ENCODE assay signal across 11 mouse cellular contexts in genomic region chr14:115600259-115601029, GRCm38 (mm10).
A peak's percentile ranks its signal among the peaks of the same experiment; 100 is the strongest.
DNase-seq lines count a peak whose midpoint lies in the region; ATAC-seq and TF ChIP-seq lines count a peak whose summit lies in the region.
"Had no signal": no experiment of that assay in that cellular context is flagged by ENCODE, and none has a peak within 500 bp of the region (broad histone marks: within the 10 kb centered on the region; RNA-seq: fewer than 3 reads in every experiment).

No protein-coding gene starts in this region.

- intact Hi-C loops in heart, postnatal 36 days (cut with DNase I) = no loop called here

- no peak overlapping the region for H3K4me2 ChIP-seq in liver, embryonic 11.5 days
- no peak overlapping the region for H3K4me2 ChIP-seq in forebrain, embryonic 12.5 days
- no peak overlapping the region for H3K4me2 ChIP-seq in neural tube, embryonic 14.5 days (ENCODE audit: low read depth, low read length)
- H3K4me2 ChIP-seq: limb, embryonic 15.5 days had no signal

- no peaks in the 10 kb centered on the region for H3K79me2 ChIP-seq in liver, adult 2 months (ENCODE audit: control insufficient read depth, insufficient read depth, low read length)

- WGBS in liver, adult 2 months = 61% methylated on average over 8 of the region's 8 CpGs
- 72% methylated on average over 8 of the region's 8 CpGs for WGBS in liver, embryonic 11.5 days
- 78% methylated on average over 8 of the region's 8 CpGs for WGBS in forebrain, embryonic 12.5 days
- 69% methylated on average over 8 of the region's 8 CpGs for WGBS in neural tube, embryonic 14.5 days

- H3K36me3 ChIP-seq in liver, adult 2 months (ENCODE audit: control insufficient read depth, insufficient read depth, low read length) = no peaks in the 10 kb centered on the region
- H3K36me3 ChIP-seq in liver, embryonic 11.5 days (ENCODE audit: control insufficient read depth, insufficient read depth, low read length) = no peaks in the 10 kb centered on the region
- H3K36me3 ChIP-seq in forebrain, embryonic 12.5 days (replicated peaks) = no peaks in the 10 kb centered on the region
- H3K36me3 ChIP-seq in neural tube, embryonic 14.5 days (ENCODE audit: control insufficient read depth, insufficient read depth, low read length) = no peaks in the 10 kb centered on the region
- H3K36me3 ChIP-seq: limb, embryonic 15.5 days had no signal

- no peak for TF ChIP-seq CTCF in liver, adult 2 months (IDR thresholded peaks at IDR 0.05; ENCODE audit: low read depth, low read length)

- ATAC-seq in cerebellum, adult (ENCODE audit: insufficient number of reproducible peaks, low FRiP score, low TSS enrichment) = 0 out of 2 replicates have a peak, but pooled peaks have one; percentile 40
- ATAC-seq in liver, embryonic 11.5 days (replicated peaks; ENCODE audit: low FRiP score) = no peak
- peak; percentile 69 for ATAC-seq in forebrain, embryonic 12.5 days (ENCODE audit: low FRiP score)
- ATAC-seq in neural tube, embryonic 14.5 days (ENCODE audit: low read depth) = peak; percentile 69

- no peaks in the 10 kb centered on the region for H3K27me3 ChIP-seq in liver, adult 2 months (ENCODE audit: control insufficient read depth, insufficient read depth, low read length)
- no peaks in the 10 kb centered on the region for H3K27me3 ChIP-seq in liver, embryonic 11.5 days (replicated peaks; ENCODE audit: control insufficient read depth, insufficient read depth, low read length)
- no peaks in the 10 kb centered on the region for H3K27me3 ChIP-seq in forebrain, embryonic 12.5 days
- no peaks in the 10 kb centered on the region for H3K27me3 ChIP-seq in neural tube, embryonic 14.5 days (ENCODE audit: control insufficient read depth, insufficient read depth, low read length)
- H3K27me3 ChIP-seq: limb, embryonic 15.5 days had no signal

- H3K4me1 ChIP-seq in liver, adult 2 months (ENCODE audit: control insufficient read depth, insufficient read depth, low read length) = no peaks in the 10 kb centered on the region
- H3K4me1 ChIP-seq in liver, embryonic 11.5 days (replicated peaks; ENCODE audit: control insufficient read depth, insufficient read depth, low read length) = no peaks in the 10 kb centered on the region
- H3K4me1 ChIP-seq in forebrain, embryonic 12.5 days = no peaks in the 10 kb centered on the region
- no peaks in the 10 kb centered on the region for H3K4me1 ChIP-seq in neural tube, embryonic 14.5 days (ENCODE audit: control insufficient read depth, insufficient read depth, low read length)
- H3K4me1 ChIP-seq: limb, embryonic 15.5 days had no signal

- no peaks in the 10 kb centered on the region for H3K9me3 ChIP-seq in liver, embryonic 11.5 days (ENCODE audit: control insufficient read depth, low read length)
- H3K9me3 ChIP-seq in forebrain, embryonic 12.5 days = no peaks in the 10 kb centered on the region
- no peaks in the 10 kb centered on the region for H3K9me3 ChIP-seq in neural tube, embryonic 14.5 days (ENCODE audit: control insufficient read depth, low read length)
- H3K9me3 ChIP-seq: limb, embryonic 15.5 days had no signal

- H3K4me3 ChIP-seq in liver, adult 2 months (ENCODE audit: insufficient read depth, low read depth, low read length) = no peak overlapping the region
- H3K4me3 ChIP-seq in liver, embryonic 11.5 days (ENCODE audit: low read depth, low read length) = no peak overlapping the region
- H3K4me3 ChIP-seq in forebrain, embryonic 12.5 days (replicated peaks) = no peak overlapping the region
- no peak overlapping the region for H3K4me3 ChIP-seq in neural tube, embryonic 14.5 days (ENCODE audit: low read depth, low read length)
- H3K4me3 ChIP-seq: limb, embryonic 15.5 days had no signal

- no peak for TF ChIP-seq POLR2A in liver, adult 2 months (IDR thresholded peaks at IDR 0.05; ENCODE audit: extremely low read depth, insufficient read depth, low read length)

- DNase-seq in cerebellum, adult 11-12 months = no peak
- peak; percentile 4 for DNase-seq in liver, adult 2 months (ENCODE audit: extremely low read depth, low read depth, low spot score)
- DNase-seq in liver, embryonic 11.5 days (ENCODE audit: low spot score) = no peak
- no peak for DNase-seq in heart, postnatal 36 days
- no peak for DNase-seq in gastrocnemius, postnatal 10 days
- DNase-seq: heart, adult 11 months; right cerebral cortex, postnatal 25 days had no signal

- no peak overlapping the region for H3K9ac ChIP-seq in liver, adult 2 months (ENCODE audit: low read depth, low read length)
- no peak overlapping the region for H3K9ac ChIP-seq in liver, embryonic 11.5 days (ENCODE audit: low read depth, low read length)
- no peak overlapping the region for H3K9ac ChIP-seq in forebrain, embryonic 12.5 days
- no peak overlapping the region for H3K9ac ChIP-seq in neural tube, embryonic 14.5 days (replicated peaks; ENCODE audit: low read depth, low read length)
- H3K9ac ChIP-seq: limb, embryonic 15.5 days had no signal

- no peak overlapping the region for H3K27ac ChIP-seq in liver, adult 2 months (replicated peaks; ENCODE audit: insufficient read depth, low read depth, low read length)
- no peak overlapping the region for H3K27ac ChIP-seq in liver, embryonic 11.5 days (ENCODE audit: low read depth, low read length)
- no peak overlapping the region for H3K27ac ChIP-seq in forebrain, embryonic 12.5 days
- no peak overlapping the region for H3K27ac ChIP-seq in neural tube, embryonic 14.5 days (ENCODE audit: low read depth, low read length)
- H3K27ac ChIP-seq: limb, embryonic 15.5 days had no signal
